Mouse (Mus musculus) layer of hippocampus, postnatal 36 days (tissue): ENCODE data around the gene Tex13c3. TPM values are rescaled to one million over a fixed set of nuclear protein-coding genes. Genes with fewer than 3 reads are reported as not detected.
"Not testable (repeated sequence)": the region's sequence is repeated elsewhere in the genome, so short reads cannot be mapped to it uniquely, and the experiment has no call there.

Experiments
- DNase-seq, 2 experiments: peaks; one replicate each; pipeline ENCODE4 v3.0.0; 2022
- total RNA-seq, 2 experiments: library from RNA; stranded (reverse); gene quantifications; 2 replicates each; pipeline ENCODE4 v1.2.3; 2021

The Tex13c3 gene
- total RNA-seq: not detected

DNA sequence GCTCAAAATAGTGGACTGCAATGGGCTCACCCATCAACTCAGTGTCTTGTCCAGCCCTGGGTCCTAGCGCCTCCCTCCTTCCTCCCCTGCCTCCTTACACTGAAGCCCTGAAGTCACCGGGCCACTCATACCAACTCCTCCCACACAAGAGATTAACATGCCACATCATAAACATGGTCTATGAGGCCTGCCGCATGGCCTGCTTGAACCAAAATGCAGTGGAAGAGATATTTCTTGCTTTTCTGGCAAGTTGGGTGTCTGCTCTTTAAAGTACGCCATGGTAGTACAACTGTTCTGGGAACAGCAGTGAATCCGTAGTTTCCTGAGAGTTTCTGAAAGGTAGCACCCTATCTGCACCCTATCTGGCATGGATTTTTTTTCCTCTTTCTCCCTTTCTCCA is at the start of gene Tex13c3:
Gene Tex13c3, minus strand, starts transcription at position 101 of the 400 bp plus-strand sequence.
- DNase-seq: not testable (repeated sequence)

GRCm38 (mm10) chrX:19489731-19490130 is 8.6 kb upstream of the Tex13c3 start:
- no peak for DNase-seq
